ENCODE assay signal across 8 mouse cellular contexts in genomic region chr10:42269281-42270025, GRCm38 (mm10). TPM values are rescaled to one million over a fixed set of nuclear protein-coding genes. Genes with fewer than 3 reads are reported as not detected.
DNase-seq lines count a peak whose midpoint lies in the region; ATAC-seq and TF ChIP-seq lines count a peak whose summit lies in the region.

No protein-coding gene starts in this region.

- H3K27me3 ChIP-seq in MEL (ENCODE audit: control insufficient read depth in 1 of 2, insufficient read depth in 2 of 2, low read length in 2 of 2) = no peaks in the 10 kb centered on the region
- H3K27me3 ChIP-seq in hindbrain, embryonic 11.5 days (ENCODE audit: control insufficient read depth, insufficient read depth, low read length) = peaks cover 13% of the 10 kb centered on the region

- no peak overlapping the region for H3K4me2 ChIP-seq in hindbrain, embryonic 11.5 days (replicated peaks; ENCODE audit: low read depth, low read length)

- no peaks in the 10 kb centered on the region for H3K9me3 ChIP-seq in MEL (replicated peaks; ENCODE audit: insufficient read depth, low read length)
- no peaks in the 10 kb centered on the region for H3K9me3 ChIP-seq in hindbrain, embryonic 11.5 days (ENCODE audit: control insufficient read depth, low read length)

- no peak for TF ChIP-seq CTCF in MEL (IDR thresholded peaks at IDR 0.05 in 2 of 3, conservative IDR thresholded peaks at IDR 0.05 in 1 of 3; ENCODE audit: control insufficient read depth in 1 of 3, insufficient read depth in 1 of 3, low read depth in 2 of 3, low read length in 3 of 3, poor library complexity in 1 of 3, severe bottlenecking in 1 of 3)

- ATAC-seq in neutrophil, adult 5-6 weeks (ENCODE audit: extremely low read depth, insufficient number of reproducible peaks, low FRiP score, poor library complexity, severe bottlenecking) = peak; percentile 64
- no peak for ATAC-seq in hindbrain, embryonic 11.5 days (ENCODE audit: low FRiP score)

- peak overlapping the region; percentile 41 for H3K27ac ChIP-seq in MEL (ENCODE audit: control insufficient read depth, low read depth, low read length)
- no peak overlapping the region for H3K27ac ChIP-seq in hindbrain, embryonic 11.5 days (ENCODE audit: low read depth, low read length)

- no peak for TF ChIP-seq EP300 in MEL (IDR thresholded peaks at IDR 0.05; ENCODE audit: low read depth in 1 of 2, low read length in 2 of 2)

- TF ChIP-seq POLR2A in MEL (IDR thresholded peaks at IDR 0.05; ENCODE audit: control insufficient read depth in 1 of 2, insufficient read depth in 1 of 2, low read depth in 1 of 2, low read length in 2 of 2, poor library complexity in 1 of 2) = no peak; a peak in 1 of 4 replicates

- H3K4me1 ChIP-seq in MEL (ENCODE audit: control insufficient read depth in 1 of 2, insufficient read depth in 2 of 2, low read length in 2 of 2) = peaks cover 34 to 61% of the 10 kb centered on the region in 2 experiments
- H3K4me1 ChIP-seq in hindbrain, embryonic 11.5 days (replicated peaks; ENCODE audit: control insufficient read depth, insufficient read depth, low read length) = no peaks in the 10 kb centered on the region; the same call in 1 of the 2 replicates

- DNase-seq in cerebellum, adult 11-12 months = peak; percentile 17
- no peak for DNase-seq in cerebellum, adult 11 months
- peak; percentile 62 for DNase-seq in MEL (ENCODE audit: low read depth, low spot score)
- DNase-seq in liver = peak; percentile 64
- no peak for DNase-seq in left cerebral cortex, adult 9 months (ENCODE audit: low spot score in 2 of 2)
- DNase-seq in gastrocnemius, postnatal 10 days = no peak
- no peak for DNase-seq in hindbrain, embryonic 11.5 days (ENCODE audit: low spot score)

- no peak overlapping the region for H3K9ac ChIP-seq in MEL (ENCODE audit: control insufficient read depth, low read depth, low read length, poor library complexity, severe bottlenecking)
- H3K9ac ChIP-seq in hindbrain, embryonic 11.5 days (ENCODE audit: low read depth, low read length) = no peak overlapping the region

- H3K79me2 ChIP-seq in MEL (ENCODE audit: control insufficient read depth, insufficient read depth, low read length, poor library complexity) = peaks cover 37% of the 10 kb centered on the region

- 60% methylated on average over 15 of the region's 15 CpGs for WGBS in hindbrain, embryonic 11.5 days

- H3K36me3 ChIP-seq in MEL (ENCODE audit: control insufficient read depth in 1 of 2, insufficient read depth in 2 of 2, low read length in 2 of 2) = peaks cover 10 to 66% of the 10 kb centered on the region in 2 experiments
- no peaks in the 10 kb centered on the region for H3K36me3 ChIP-seq in hindbrain, embryonic 11.5 days (ENCODE audit: control insufficient read depth, insufficient read depth, low read length)

- H3K4me3 ChIP-seq in MEL (ENCODE audit: control insufficient read depth in 1 of 2, insufficient read depth in 1 of 2, low read depth in 2 of 2, low read length in 2 of 2) = no peak overlapping the region
- no peak overlapping the region for H3K4me3 ChIP-seq in hindbrain, embryonic 11.5 days (ENCODE audit: low read depth, low read length)

- TF ChIP-seq RAD21 in MEL (IDR thresholded peaks at IDR 0.05; ENCODE audit: low read depth, low read length) = no peak

TF ChIP-seq in MEL, 35 proteins besides CTCF, POLR2A, EP300 and RAD21:
- TF ChIP-seq MAZ (IDR thresholded peaks at IDR 0.05; ENCODE audit: low read depth, low read length) (no peak), ETS1 (IDR thresholded peaks at IDR 0.05; ENCODE audit: low read depth, low read length) (peak; percentile 67; the same call in 1 of the 2 replicates), NRF1 (IDR thresholded peaks at IDR 0.05; ENCODE audit: insufficient read depth, low read depth, low read length, poor library complexity, severe bottlenecking) (no peak), MYC (IDR thresholded peaks at IDR 0.05; ENCODE audit: low read depth, low read length) (no peak), CHD1 (IDR thresholded peaks at IDR 0.05; ENCODE audit: low read depth, low read length) (0 out of 2 replicates have a peak, but pooled peaks have one; percentile 19), POLR2AphosphoS5 (IDR thresholded peaks at IDR 0.05; ENCODE audit: borderline replicate concordance, low read depth, low read length) (no peak), USF2 (IDR thresholded peaks at IDR 0.05; ENCODE audit: borderline replicate concordance in 1 of 2, insufficient read depth in 1 of 2, low read depth in 1 of 2, low read length in 2 of 2) (no peak), SIN3A (IDR thresholded peaks at IDR 0.05; ENCODE audit: low read length) (0 out of 2 replicates have a peak, but pooled peaks have one; percentile 26), ZC3H11A (IDR thresholded peaks at IDR 0.05; ENCODE audit: low read depth, low read length) (no peak), HCFC1 (IDR thresholded peaks at IDR 0.05; ENCODE audit: low read depth, low read length) (no peak)

RNA-seq across cellular contexts. Expression of gene Foxo3, which starts 7.1 kb away (rescaled TPM):
- 21.0 and 31.8 TPM in 2 replicates for total RNA-seq in MEL (2012; rRNA removed)
- 100 to 1,000 TPM in 1 of 2 experiments, 10 to 100 TPM in 1; 27.2 to 103 TPM for polyA plus RNA-seq in MEL (2012; ENCODE audit: insufficient read depth in 1 of 2, insufficient read length in 2 of 2, low read depth in 1 of 2, low replicate concordance in 2 of 2, missing spikeins in 1 of 2)
- total RNA-seq in neutrophil, adult 5-6 weeks (2017) = 77.1 and 80.1 TPM in 2 replicates
- total RNA-seq in gastrocnemius, postnatal 10 days (2021) = 10 to 100 TPM; 31.4 to 43.5 TPM
- 3.6 and 5.0 TPM in 2 replicates for polyA plus RNA-seq in hindbrain, embryonic 11.5 days (2014; fragmentation: Nextera tagmentation; extraction: Ambion mirVana)

Comparison
In these comparisons a context has a peak if more than half of its experiments do, and no peak if none do; other contexts are left out.
1. DNase-seq: peak in cerebellum, adult 11-12 months (single experiment), MEL (single experiment) and liver (single experiment); none in cerebellum, adult 11 months (single experiment), left cerebral cortex, adult 9 months (0 of 2), gastrocnemius, postnatal 10 days (single experiment) and hindbrain, embryonic 11.5 days (single experiment).